Mouse (Mus musculus) heart, embryonic 10.5 days (tissue): Measurements from ENCODE around the gene Ppp1r13b. TPM values are rescaled to one million over a fixed set of nuclear protein-coding genes. Genes with fewer than 3 reads are reported as not detected.

Source experiments
- DNase-seq: peaks from one replicate; pipeline ENCODE4 v3.0.0-alpha.2; 2017; ENCODE audit warnings: low spot score
- H3K27ac ChIP-seq: fragments of 300-500 bp; sonication (generic); 2 replicates; pipeline ENCODE4 v1.5.1; 2016; ENCODE audit warnings: mild to moderate bottlenecking
- H3K27me3 ChIP-seq: fragments of 300-500 bp; sonication (generic); 2 replicates; pipeline ENCODE4 v1.6.1; 2016; ENCODE audit warnings: mild to moderate bottlenecking; ENCODE audit not compliant: poor library complexity, insufficient read depth, severe bottlenecking
- H3K36me3 ChIP-seq: fragments of 300-500 bp; sonication (generic); 2 replicates; pipeline ENCODE4 v1.6.1; 2016; ENCODE audit warnings: mild to moderate bottlenecking, moderate library complexity
- H3K4me1 ChIP-seq: fragments of 300-500 bp; sonication (generic); 2 replicates; pipeline ENCODE4 v1.6.1; 2016; ENCODE audit warnings: mild to moderate bottlenecking
- H3K4me3 ChIP-seq: fragments of 300-500 bp; sonication (generic); 2 replicates; pipeline ENCODE4 v1.5.1; 2016; ENCODE audit warnings: mild to moderate bottlenecking, moderate library complexity
- H3K9me3 ChIP-seq: fragments of 300-500 bp; sonication (generic); 2 replicates; pipeline ENCODE4 v1.6.1; 2016; ENCODE audit warnings: mild to moderate bottlenecking, moderate library complexity
- WGBS: fragments of 180-500 bp; shearing (Covaris S2); methylation state at CpG from one replicate; pipeline ENCODE4 v1.1.7; 2016; 5-methylcytosine and 5-hydroxymethylcytosine counted together
- polyA plus RNA-seq: library from polyadenylated mRNA; unstranded; fragments of >200 nt; fragmentation: Nextera tagmentation; extraction: Ambion mirVana; gene quantifications from 2 replicates; pipeline ENCODE4 v1.2.1, GENCODE M21; 2016

The Ppp1r13b gene
- polyA plus RNA-seq, 1 experiment from 2014 or later, result 16.8 TPM

DNA sequence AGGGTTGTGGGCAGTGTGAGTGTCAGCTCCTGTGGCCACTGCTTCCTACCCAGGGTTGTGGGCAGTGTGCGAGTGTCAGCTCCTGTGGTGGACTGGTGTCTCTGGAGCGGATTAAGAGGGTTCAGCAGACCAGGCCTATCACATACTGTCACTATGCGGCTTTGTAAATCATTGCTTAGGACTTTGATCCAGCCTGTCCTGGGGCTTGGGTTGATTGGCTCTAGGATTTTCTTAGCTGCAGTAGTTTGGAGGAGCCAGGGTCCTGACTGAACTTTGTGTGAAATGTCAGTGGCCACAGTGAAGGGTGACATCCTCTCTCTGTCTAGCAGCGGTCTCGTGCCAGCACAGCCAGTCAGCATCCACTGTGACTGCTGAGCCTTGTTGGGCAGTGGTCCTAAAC, 117.8 kb downstream of the Ppp1r13b start:
- Histone ChIP-seq H3K4me1 (peaks cover 10% of the 10 kb centered on the region; the same call in 1 of the 2 replicates), H3K9me3 (no peaks in the 10 kb centered on the region), H3K36me3 (peaks cover 99% of the 10 kb centered on the region), H3K27me3 (no peaks in the 10 kb centered on the region), H3K4me3 (no peak overlapping the region), H3K27ac (no peak overlapping the region)
- WGBS, result 91% methylated on average over 5 of the region's 5 CpGs
- no peak for DNase-seq

DNA sequence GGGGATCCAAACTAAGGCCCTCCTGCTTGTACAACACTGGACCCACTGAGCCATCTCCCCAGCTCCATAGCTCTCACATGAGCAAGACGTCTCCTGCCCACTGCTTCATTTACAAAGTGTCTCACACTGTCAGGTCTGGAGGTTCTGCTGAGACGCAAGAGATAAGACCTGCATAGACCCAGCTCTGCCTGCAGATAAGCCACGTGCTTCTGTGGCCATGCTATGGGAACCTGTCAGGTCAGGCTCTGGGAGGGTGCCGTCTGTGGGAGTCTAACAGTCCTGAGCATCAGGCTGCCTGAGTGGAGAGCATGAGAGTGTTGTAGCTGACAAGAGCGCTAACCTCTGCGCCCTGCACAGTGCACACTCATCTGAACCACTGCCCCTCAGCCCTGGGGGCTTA, 120.9 kb downstream of the Ppp1r13b start:
- Histone ChIP-seq H3K4me1 (peaks cover 7% of the 10 kb centered on the region; the same call in 1 of the 2 replicates), H3K4me3 (no peak overlapping the region), H3K9me3 (no peaks in the 10 kb centered on the region), H3K27me3 (no peaks in the 10 kb centered on the region), H3K36me3 (peaks cover 99% of the 10 kb centered on the region), H3K27ac (no peak overlapping the region)
- 49% methylated on average over 6 of the region's 6 CpGs for WGBS
- DNase-seq, result no peak

DNA sequence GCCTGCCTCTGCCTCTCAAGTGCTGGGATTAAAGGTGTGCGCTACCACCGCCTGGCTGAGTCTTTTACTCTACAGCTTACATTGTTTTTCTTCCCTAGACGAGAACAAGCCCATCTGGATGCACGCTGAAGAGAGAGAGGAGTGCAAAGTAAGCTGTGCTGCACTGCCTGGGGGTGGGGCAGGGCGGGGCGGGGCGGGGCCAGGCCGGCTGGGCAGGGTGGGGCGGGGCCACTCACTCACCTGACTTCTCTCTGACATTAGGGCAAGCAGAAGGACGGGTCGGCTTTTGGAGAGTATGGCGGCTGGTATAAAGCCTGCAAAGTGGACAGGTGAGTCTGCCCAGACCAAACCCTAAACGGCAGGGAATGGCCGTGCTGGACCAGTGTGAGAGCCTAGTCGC, 122.7 kb downstream of the Ppp1r13b start:
- Histone ChIP-seq H3K4me3 (no peak overlapping the region), H3K27ac (no peak overlapping the region), H3K27me3 (no peaks in the 10 kb centered on the region), H3K9me3 (no peaks in the 10 kb centered on the region), H3K36me3 (peaks cover 99% of the 10 kb centered on the region), H3K4me1 (peaks cover 7% of the 10 kb centered on the region; the same call in 1 of the 2 replicates)
- WGBS, result 72% methylated on average over 15 of the region's 15 CpGs
- DNase-seq, result no peak

DNA sequence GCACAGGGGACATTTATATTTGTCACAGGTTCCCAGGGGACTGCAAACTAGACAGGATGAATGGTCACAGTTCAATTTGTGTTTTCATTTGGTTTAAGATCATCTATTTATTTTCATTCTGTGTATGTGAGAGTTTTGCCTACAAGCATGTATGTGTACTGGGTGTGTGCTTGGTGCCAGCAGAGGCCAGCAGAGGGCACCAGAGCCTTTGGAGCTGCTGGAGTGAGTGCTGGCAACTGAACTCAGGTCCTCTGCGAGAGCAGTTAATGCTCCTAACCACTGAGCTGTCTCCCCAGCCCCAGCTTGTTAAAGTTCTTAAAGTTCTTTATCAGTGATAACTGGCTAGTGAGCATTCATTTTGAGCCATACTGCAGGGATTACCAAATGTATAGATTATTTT, 128.4 kb downstream of the Ppp1r13b start:
- Histone ChIP-seq H3K9me3 (no peaks in the 10 kb centered on the region), H3K4me3 (no peak overlapping the region), H3K4me1 (no peaks in the 10 kb centered on the region), H3K36me3 (peaks cover 98% of the 10 kb centered on the region), H3K27me3 (no peaks in the 10 kb centered on the region), H3K27ac (no peak overlapping the region)
- DNase-seq, result no peak
- WGBS, result 96% methylated on average over 1 of the region's 1 CpGs

Other genes with a start within 250 kb of the Ppp1r13b start
- gene Ckb, start 235.8 kb downstream of the Ppp1r13b start, polyA plus RNA-seq, result 408 and 575 TPM in 2 replicates
- gene Trmt61a, start 230.0 kb downstream of the Ppp1r13b start, polyA plus RNA-seq, result 12.7 and 18.9 TPM in 2 replicates
- 43.7 and 47.7 TPM in 2 replicates for gene Bag5, start 194.9 kb downstream of the Ppp1r13b start, polyA plus RNA-seq
- gene Apopt1, start 194.8 kb downstream of the Ppp1r13b start, polyA plus RNA-seq, result 53.3 and 55.2 TPM in 2 replicates
- gene Klc1, start 149.3 kb downstream of the Ppp1r13b start, polyA plus RNA-seq, result 109 and 116 TPM in 2 replicates
- 10.5 and 13.8 TPM in 2 replicates for gene Xrcc3, start 94.2 kb downstream of the Ppp1r13b start, polyA plus RNA-seq
- 104 and 109 TPM in 2 replicates for gene Zfyve21, start 93.9 kb downstream of the Ppp1r13b start, polyA plus RNA-seq
- 847 and 1,150 TPM in 2 replicates for gene Atp5mpl, start 58.9 kb upstream of the Ppp1r13b start, polyA plus RNA-seq
- gene Tdrd9, start 63.4 kb upstream of the Ppp1r13b start, polyA plus RNA-seq, result 0.28 and 0.54 TPM in 2 replicates
- 0.26 and 0.42 TPM in 2 replicates for gene Rd3l, start 73.2 kb upstream of the Ppp1r13b start, polyA plus RNA-seq
- gene Aspg, start 198.6 kb upstream of the Ppp1r13b start, polyA plus RNA-seq, result 1.5 and 1.7 TPM in 2 replicates
- gene Kif26a, start 238.1 kb upstream of the Ppp1r13b start, polyA plus RNA-seq, result 1.0 and 2.1 TPM in 2 replicates